Mouse (Mus musculus) midbrain, embryonic 15.5 days (tissue): ENCODE data around the gene Grrp1. TPM values are rescaled to one million over a fixed set of nuclear protein-coding genes. Genes with fewer than 3 reads are reported as not detected.
"Not testable (repeated sequence)": the region's sequence is repeated elsewhere in the genome, so short reads cannot be mapped to it uniquely, and the experiment has no call there.

Experiments used
- ATAC-seq: fragments of 200-750 bp; cut with Nextera tagmentation; replicated peaks from 2 replicates; pipeline ENCODE4 v1.8.0; 2017; ENCODE audit warnings: moderate TSS enrichment
- H3K27ac ChIP-seq: fragments of 300-500 bp; sonication (generic); 2 replicates; pipeline ENCODE4 v1.5.1; 2015; ENCODE audit warnings: mild to moderate bottlenecking, inconsistent platforms
- H3K27me3 ChIP-seq: fragments of 300-500 bp; sonication (generic); replicated peaks from 2 replicates; pipeline ENCODE4 v1.6.1; 2015; ENCODE audit warnings: inconsistent platforms
- H3K36me3 ChIP-seq: fragments of 300-500 bp; sonication (generic); replicated peaks from 2 replicates; pipeline ENCODE4 v1.6.1; 2015; ENCODE audit warnings: inconsistent platforms
- H3K4me1 ChIP-seq: fragments of 300-500 bp; sonication (generic); 2 replicates; pipeline ENCODE4 v1.6.1; 2015; ENCODE audit warnings: inconsistent platforms
- H3K4me2 ChIP-seq: fragments of 300-500 bp; sonication (generic); 2 replicates; pipeline ENCODE4 v1.6.1; 2015; ENCODE audit warnings: inconsistent platforms, mild to moderate bottlenecking, moderate library complexity
- H3K4me3 ChIP-seq: fragments of 300-500 bp; sonication (generic); 2 replicates; pipeline ENCODE4 v1.5.1; 2015; ENCODE audit warnings: mild to moderate bottlenecking, inconsistent platforms
- H3K9ac ChIP-seq: fragments of 300-500 bp; sonication (generic); 2 replicates; pipeline ENCODE4 v1.6.1; 2015; ENCODE audit warnings: mild to moderate bottlenecking, inconsistent platforms
- H3K9me3 ChIP-seq: fragments of 300-500 bp; sonication (generic); 2 replicates; pipeline ENCODE4 v1.6.1; 2016; ENCODE audit warnings: inconsistent platforms
- WGBS: fragments of 180-500 bp; shearing (Covaris S2); methylation state at CpG from one replicate; pipeline ENCODE4 v1.1.7; 2015; ENCODE audit warnings: mixed read lengths; 5-methylcytosine and 5-hydroxymethylcytosine counted together
- polyA plus RNA-seq: library from polyadenylated mRNA; unstranded; fragments of >200 nt; fragmentation: Nextera tagmentation; extraction: Ambion mirVana; gene quantifications from 2 replicates; pipeline ENCODE4 v1.2.1, GENCODE M21; 2015

The Grrp1 gene
- polyA plus RNA-seq, 1 experiment from 2014 or later = 13.6 TPM

DNA sequence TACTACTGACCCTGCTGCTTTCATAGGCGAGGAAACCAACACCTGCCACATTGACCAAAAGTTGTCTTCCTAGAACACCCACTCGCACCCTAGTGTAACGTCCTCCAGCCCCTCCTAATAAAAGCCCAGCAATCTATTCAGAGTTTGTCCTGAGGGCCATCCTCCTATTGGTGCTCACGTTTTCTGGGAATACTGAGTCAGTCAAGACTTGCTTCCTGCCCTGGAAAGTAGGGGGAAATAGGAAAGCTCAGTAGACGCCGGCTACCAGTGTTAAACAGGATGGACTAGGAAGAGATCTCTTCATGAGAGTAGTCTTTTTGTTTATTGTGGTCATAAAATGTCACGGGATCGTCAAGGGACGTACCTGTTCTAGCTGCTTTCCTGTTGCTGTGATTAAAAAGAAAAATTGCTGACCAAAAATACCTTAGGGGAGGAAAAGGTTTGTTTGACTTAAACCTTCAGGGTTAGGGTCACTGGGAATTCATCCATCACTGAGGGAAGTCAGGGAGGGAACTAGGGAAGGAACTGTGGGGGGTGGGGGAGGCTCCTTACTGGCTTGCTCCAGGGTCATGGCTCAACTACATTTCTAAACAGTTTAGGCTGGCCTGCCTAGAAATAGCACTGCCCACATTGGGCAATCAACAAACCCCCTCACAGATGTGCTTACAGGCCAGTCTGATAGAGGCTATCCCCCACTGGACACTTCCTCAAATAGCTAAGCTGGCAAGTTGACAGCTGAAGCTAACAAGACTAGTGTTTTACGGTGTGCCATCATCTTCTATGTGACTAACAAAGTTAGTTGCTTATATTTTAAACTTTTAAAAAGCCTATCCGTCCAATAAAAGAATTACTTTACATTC is 34.7 kb upstream of the Grrp1 start:
- 48% methylated on average over 11 of the region's 11 CpGs for WGBS
- H3K9ac ChIP-seq = peak overlapping the region; percentile 100
- H3K27ac ChIP-seq = peak overlapping the region; percentile 100
- no peak for ATAC-seq
- H3K4me2 ChIP-seq = peak overlapping the region; percentile 79
- no peaks in the 10 kb centered on the region for H3K27me3 ChIP-seq
- 0 out of 2 replicates have a peak, but pooled peaks cover 2% of the 10 kb centered on the region for H3K36me3 ChIP-seq
- peak overlapping the region; percentile 99 for H3K4me3 ChIP-seq
- H3K9me3 ChIP-seq = no peaks in the 10 kb centered on the region
- H3K4me1 ChIP-seq = peaks cover 27% of the 10 kb centered on the region

DNA sequence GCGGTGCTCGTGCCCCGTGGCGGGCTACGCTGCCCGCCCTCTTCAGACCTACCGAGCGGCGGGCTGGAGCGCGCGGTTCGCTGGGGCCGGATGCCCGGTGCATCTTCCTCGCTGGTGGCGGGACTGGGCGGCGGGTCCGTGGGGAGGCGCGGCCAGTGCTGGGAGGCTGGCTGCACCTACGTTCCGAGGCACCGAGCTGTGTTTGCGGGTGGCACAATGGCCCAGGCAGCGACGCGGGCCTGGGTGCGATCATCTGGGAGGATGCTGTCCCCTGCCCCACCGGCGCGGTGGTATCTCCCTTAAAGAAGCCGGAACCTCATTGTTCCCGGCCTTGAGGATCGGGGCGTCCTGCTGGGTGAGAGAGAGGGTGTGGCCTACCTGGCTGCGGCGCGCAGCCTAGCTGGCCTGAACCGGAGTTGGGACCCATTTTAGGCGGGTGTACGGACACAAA is 33.7 kb upstream of the Grrp1 start, which contains the start of gene Pdik1l:
Pdik1l (minus strand) TSS at position 321 of the 451 bp plus-strand sequence.
- peak within 1 kb of the TSS; percentile 79 for H3K4me2 ChIP-seq
- under 1% methylated on average over 41 of the region's 43 CpGs for WGBS
- peak within 1 kb of the TSS; percentile 100 for H3K9ac ChIP-seq
- H3K36me3 ChIP-seq = peaks cover 11% of the 10 kb centered on the region
- peak within 1 kb of the TSS; percentile 100 for H3K27ac ChIP-seq
- peak within 1 kb of the TSS; percentile 99 for H3K4me3 ChIP-seq
- no peaks in the 10 kb centered on the region for H3K27me3 ChIP-seq
- peak; percentile 84 for ATAC-seq
- H3K9me3 ChIP-seq = no peaks in the 10 kb centered on the region
- H3K4me1 ChIP-seq = peaks cover 27% of the 10 kb centered on the region

DNA sequence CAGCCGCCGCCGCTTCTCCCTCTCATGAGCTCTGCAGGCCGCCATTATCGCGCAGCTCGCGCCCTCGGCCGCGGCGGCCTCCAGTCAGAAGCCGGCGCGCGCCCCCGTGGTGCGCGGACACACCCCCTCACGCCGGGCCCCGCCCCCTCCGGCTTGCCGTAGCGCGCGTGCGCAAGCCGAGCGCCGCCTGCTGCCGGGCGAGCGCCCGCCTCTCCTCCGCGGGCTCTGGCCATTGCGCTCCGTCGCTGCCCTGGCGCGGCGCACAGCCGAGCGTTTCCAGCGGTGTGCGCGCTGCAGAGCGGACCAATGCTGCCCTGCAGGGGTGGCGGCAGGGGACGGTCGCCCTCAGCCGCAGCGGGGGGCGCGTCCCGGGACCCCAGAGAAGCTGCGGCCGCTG is 33.3 kb upstream of the Grrp1 start:
- Histone ChIP-seq H3K4me3 (peak overlapping the region; percentile 99), H3K9me3 (no peaks in the 10 kb centered on the region), H3K4me2 (peak overlapping the region; percentile 79), H3K36me3 (peaks cover 13% of the 10 kb centered on the region), H3K27ac (peak overlapping the region; percentile 100), H3K4me1 (peaks cover 27% of the 10 kb centered on the region), H3K27me3 (no peaks in the 10 kb centered on the region), H3K9ac (peak overlapping the region; percentile 100)
- ATAC-seq = peak; percentile 97
- 0% methylated on average over 40 of the region's 59 CpGs for WGBS

DNA sequence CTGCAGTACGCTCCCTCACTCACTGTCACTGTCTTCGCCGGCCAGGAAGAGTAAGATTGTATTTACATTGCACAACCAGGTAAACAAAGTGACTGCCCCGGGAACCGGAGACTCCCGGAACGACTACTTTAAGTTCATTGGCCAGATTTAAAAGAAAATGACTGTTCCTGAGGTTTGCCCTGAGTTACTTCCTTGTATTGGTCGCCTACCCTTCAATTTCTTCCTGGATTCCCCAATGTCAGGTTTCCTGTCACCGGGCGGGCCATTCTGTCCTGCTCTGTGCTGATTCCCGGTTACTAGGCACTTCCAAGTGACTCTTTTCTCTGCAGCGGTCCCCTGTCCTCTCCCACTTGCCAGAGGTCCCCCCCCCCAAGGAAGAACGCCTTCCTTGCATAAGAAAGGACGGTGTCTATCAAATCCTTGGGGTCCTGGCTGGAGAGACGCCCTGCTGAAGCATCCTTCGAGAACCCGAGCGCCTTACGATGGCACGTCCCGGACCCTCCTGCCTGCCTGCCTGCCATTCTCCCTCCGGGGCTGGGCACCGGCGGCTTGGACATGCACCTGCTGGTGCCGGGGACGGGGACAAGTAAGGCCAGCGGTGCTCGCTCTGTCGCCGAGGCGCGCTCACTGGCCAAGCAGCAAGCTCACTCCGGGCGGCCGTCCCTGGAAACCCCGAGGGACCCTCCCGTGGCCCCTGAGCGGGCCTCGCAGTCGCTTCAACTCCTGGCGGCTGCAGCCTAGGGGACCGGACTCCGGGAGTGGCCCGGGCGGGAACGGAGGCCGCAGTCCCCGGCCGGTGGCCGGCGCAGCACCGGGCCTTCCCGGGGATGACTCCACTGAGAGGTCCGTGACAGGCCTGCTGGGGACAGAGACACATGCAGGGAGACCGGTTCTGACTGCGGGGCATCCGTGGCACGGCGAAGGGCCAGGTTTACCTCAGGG is 32.6 kb upstream of the Grrp1 start:
- Histone ChIP-seq H3K27ac (peak overlapping the region; percentile 100), H3K36me3 (peaks cover 16% of the 10 kb centered on the region), H3K9ac (peak overlapping the region; percentile 99), H3K4me3 (peak overlapping the region; percentile 99), H3K4me1 (peaks cover 25% of the 10 kb centered on the region), H3K27me3 (no peaks in the 10 kb centered on the region), H3K9me3 (no peaks in the 10 kb centered on the region), H3K4me2 (peak overlapping the region; percentile 79)
- WGBS = 2% methylated on average over 56 of the region's 59 CpGs
- ATAC-seq = no peak; the same call in 1 of the 2 replicates

DNA sequence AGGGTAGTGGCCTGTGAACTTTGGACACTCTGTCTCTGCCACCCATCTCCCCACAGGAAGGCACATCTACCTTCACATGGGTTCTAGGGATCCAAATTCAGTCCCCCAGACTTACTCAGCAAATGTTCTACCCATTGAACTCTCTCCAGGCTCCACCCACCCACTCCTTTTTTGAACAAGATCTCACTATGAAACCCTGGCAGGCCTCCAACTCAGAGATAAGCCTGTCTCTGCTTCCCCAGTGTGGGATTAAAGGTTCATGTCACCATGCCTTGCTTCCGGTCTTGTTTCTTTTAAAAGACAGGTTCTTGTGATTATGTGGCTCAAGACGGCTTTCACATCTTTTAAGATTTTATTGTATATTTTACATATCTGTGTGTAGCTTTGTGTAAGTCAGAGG is 31.0 kb upstream of the Grrp1 start:
- Histone ChIP-seq H3K4me3 (no peak overlapping the region), H3K27ac (no peak overlapping the region)
- 89% methylated on average over 2 of the region's 2 CpGs for WGBS

DNA sequence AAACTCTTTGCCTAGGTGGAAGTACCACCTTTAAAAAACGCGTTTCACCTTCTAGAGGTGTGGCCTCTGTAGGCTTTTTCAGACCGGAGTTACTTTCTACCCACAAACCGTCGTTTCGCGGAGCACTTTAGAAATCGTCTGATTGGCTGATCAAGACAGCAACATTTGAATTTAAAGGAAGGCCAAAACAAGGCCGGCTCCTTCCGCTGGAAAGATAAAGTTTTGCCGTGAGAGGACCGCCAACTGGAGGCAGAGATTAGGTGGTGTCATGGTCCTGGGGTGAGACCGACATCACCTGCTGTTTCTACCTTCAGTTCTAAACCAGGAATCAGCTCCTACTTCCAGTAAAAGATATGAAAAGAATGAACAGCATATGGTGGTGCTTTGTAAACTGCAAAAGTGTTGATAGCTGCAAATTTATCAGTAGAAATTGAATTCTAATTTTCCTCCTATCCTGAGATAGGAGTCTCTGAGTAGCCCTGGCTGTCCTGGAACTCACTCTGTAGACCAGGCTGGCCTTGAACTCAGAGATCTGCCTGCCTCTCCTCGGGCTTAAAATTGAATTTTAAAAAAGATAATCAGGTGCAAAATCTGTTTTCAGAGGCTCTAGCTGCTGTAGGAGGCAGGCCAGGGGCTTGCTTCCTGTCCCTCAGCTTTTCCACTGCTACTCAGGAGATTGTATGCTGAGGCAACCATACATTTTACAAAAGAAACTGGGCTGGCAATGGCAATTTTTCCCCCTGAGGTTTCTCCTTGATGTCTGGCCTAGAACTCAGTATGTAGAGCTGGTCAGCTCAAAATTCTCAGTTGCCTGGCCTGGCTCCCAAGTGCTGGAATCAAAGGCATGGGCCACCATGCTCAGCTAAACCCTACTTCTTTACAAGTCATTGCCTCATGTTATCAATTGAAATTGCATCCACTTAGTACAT is 19.8 kb upstream of the Grrp1 start:
- Histone ChIP-seq H3K4me3 (no peak overlapping the region), H3K4me2 (no peak overlapping the region), H3K27ac (no peak overlapping the region), H3K27me3 (no peaks in the 10 kb centered on the region; the same call in 1 of the 2 replicates), H3K4me1 (no peaks in the 10 kb centered on the region; the same call in 1 of the 2 replicates), H3K9me3 (no peaks in the 10 kb centered on the region), H3K9ac (no peak overlapping the region), H3K36me3 (peaks cover 19% of the 10 kb centered on the region; the same call in 1 of the 2 replicates)
- WGBS = 7% methylated on average over 14 of the region's 14 CpGs
- ATAC-seq = no peak

More for the DNA sequence above, 31.0 kb upstream of the Grrp1 start:
- Histone ChIP-seq H3K27me3 (no peaks in the 10 kb centered on the region), H3K4me1 (peaks cover 25% of the 10 kb centered on the region), H3K9me3 (no peaks in the 10 kb centered on the region), H3K36me3 (peaks cover 23% of the 10 kb centered on the region), H3K4me2 (no peak overlapping the region), H3K9ac (no peak overlapping the region)
- ATAC-seq = no peak

DNA sequence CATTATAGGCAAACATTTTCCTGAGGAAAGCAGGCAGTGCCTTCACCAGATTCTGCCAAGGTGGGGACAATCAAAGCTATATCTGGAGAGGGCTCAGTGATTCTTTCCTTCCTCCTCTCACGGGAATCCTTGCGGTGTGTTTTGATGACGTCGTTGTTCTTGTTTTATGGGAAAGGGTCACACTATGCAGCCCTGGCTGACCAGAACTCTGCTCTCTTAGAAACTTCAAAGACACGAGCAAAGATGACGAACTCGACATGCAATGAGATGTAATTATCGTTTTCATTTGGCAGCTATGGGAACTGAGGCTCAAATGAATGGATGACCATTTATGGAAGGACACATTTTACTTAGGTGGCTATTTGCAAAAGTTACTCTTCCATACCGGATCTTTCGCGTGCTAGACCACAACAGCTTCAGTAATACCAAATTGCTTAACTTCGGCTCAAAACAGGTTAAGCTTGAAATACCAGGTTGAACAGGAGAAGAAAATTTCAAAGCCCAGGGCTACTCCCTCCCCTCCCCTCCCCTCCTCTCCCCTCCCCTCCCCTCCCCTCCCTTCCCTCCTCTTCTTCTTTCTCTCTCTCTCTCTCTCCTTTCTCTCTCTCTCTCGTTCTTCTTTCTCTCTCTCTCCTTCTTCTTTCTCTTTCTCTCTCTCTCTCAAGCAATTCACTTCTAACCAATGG is 19.0 kb upstream of the Grrp1 start:
- ATAC-seq = no peak
- H3K9ac ChIP-seq = no peak overlapping the region
- H3K9me3 ChIP-seq = no peaks in the 10 kb centered on the region
- H3K27me3 ChIP-seq = no peaks in the 10 kb centered on the region; the same call in 1 of the 2 replicates
- H3K4me1 ChIP-seq = no peaks in the 10 kb centered on the region; the same call in 1 of the 2 replicates
- 30% methylated on average over 13 of the region's 13 CpGs for WGBS
- no peak overlapping the region for H3K27ac ChIP-seq
- no peak overlapping the region for H3K4me3 ChIP-seq
- H3K36me3 ChIP-seq = peaks cover 15% of the 10 kb centered on the region; the same call in 1 of the 2 replicates
- H3K4me2 ChIP-seq = no peak overlapping the region

DNA sequence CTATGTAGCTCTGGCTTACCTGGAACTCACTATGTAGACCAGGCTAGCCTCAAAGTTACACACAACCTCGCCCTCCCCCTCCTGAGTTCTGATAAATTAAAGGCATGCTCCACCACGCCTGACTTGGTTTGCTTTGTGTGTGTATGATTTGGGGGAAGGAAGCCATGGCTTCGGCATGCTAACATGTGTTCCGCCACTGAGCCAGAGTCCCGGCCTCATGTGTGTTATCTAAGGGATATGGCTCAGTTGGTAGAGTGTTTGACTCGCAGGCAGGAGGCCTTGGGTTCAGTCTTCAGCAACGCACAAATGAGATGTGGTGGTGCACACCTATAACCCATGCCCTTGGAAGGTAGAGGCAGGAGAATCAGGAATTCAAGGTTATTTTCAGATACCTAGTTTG is 18.1 kb upstream of the Grrp1 start:
- WGBS = 86% methylated on average over 7 of the region's 7 CpGs
- Histone ChIP-seq H3K4me3 (no peak overlapping the region), H3K9ac (no peak overlapping the region), H3K27ac (no peak overlapping the region), H3K9me3 (no peaks in the 10 kb centered on the region), H3K4me1 (no peaks in the 10 kb centered on the region; the same call in 1 of the 2 replicates), H3K4me2 (no peak overlapping the region), H3K27me3 (no peaks in the 10 kb centered on the region; the same call in 1 of the 2 replicates), H3K36me3 (peaks cover 8% of the 10 kb centered on the region; the same call in 1 of the 2 replicates)
- ATAC-seq = no peak

DNA sequence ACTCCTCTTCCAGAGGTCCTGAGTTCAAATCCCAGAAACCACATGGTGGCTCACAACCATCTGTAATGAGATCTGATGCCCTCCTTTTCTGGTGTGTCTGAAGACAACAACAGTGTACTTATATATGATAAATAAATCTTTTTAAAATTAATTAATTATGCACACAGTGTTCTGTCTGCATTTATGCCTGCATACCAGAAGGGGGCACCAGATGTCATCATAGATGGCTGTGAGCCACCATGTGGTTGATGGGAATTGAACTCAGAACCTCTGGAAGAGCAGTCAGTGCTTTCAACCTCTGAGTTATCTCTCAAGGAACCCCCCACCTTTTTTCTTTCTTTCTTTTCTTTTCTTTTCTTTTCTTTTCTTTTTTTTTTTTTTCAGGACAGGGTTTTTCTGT is 15.7 kb upstream of the Grrp1 start:
- H3K9me3 ChIP-seq, H3K36me3 ChIP-seq, H3K4me1 ChIP-seq, H3K27me3 ChIP-seq, ATAC-seq, H3K9ac ChIP-seq, H3K27ac ChIP-seq, H3K4me3 ChIP-seq, H3K4me2 ChIP-seq: not testable (repeated sequence)

DNA sequence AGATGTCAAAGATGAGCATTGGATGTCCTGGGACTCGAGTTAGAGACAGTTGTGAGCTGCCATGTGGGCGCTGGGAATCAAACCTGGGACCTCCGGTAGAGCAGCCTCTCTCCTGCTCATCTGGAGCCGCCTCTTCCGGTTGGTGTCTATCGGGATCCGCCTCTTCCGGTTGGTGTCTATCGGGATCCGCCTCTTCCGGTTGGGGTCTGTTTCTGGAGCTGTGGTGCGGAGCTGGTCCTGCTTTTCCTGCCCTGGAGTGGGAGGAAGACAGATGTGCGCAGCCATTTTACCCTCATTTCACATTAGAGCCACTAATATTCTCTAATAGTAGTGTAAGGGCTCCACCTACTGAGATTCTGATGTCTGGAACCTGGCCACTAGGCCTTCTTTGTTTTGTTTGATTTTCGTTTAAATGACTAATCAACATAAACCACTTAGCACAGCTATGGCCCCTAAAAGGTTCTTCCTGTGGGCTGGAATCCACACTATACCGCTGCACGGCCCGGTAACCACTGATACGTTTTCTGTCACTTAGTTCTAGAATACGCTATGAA is 14.3 kb upstream of the Grrp1 start:
- Histone ChIP-seq H3K27me3 (no peaks in the 10 kb centered on the region; the same call in 1 of the 2 replicates), H3K9me3 (no peaks in the 10 kb centered on the region), H3K4me1 (no peaks in the 10 kb centered on the region), H3K4me2 (no peak overlapping the region), H3K9ac (no peak overlapping the region), H3K36me3 (no peaks in the 10 kb centered on the region), H3K27ac (no peak overlapping the region), H3K4me3 (no peak overlapping the region)
- no peak for ATAC-seq
- WGBS = 86% methylated on average over 19 of the region's 19 CpGs
